25 mouse cellular contexts compared by ENCODE assay signal in genomic region chr13:67798618-67799017, GRCm38 (mm10). TPM values are rescaled to one million over a fixed set of nuclear protein-coding genes. Genes with fewer than 3 reads are reported as not detected.
DNase-seq lines count a peak whose midpoint lies in the region; ATAC-seq and TF ChIP-seq lines count a peak whose summit lies in the region.
"Had no signal": no experiment of that assay in that cellular context is flagged by ENCODE, and none has a peak within 500 bp of the region (broad histone marks: within the 10 kb centered on the region; RNA-seq: fewer than 3 reads in every experiment).

No protein-coding gene starts in this region.

- H3K4me3 ChIP-seq in embryonic facial prominence, embryonic 14.5 days (ENCODE audit: low read depth, low read length), result no peak overlapping the region
- H3K4me3 ChIP-seq in embryonic facial prominence, embryonic 10.5 days, result no peak overlapping the region
- H3K4me3 ChIP-seq in ES-E14 (ENCODE audit: insufficient read depth in 1 of 2, low read depth in 1 of 2, low read length in 2 of 2, poor library complexity in 1 of 2, severe bottlenecking in 1 of 2), result no peak overlapping the region
- H3K4me3 ChIP-seq: embryonic facial prominence, embryonic 13.5 days; forebrain, embryonic 12.5 days; forebrain, embryonic 15.5 days; gastrocnemius, adult 2 months had no signal

- H3K4me2 ChIP-seq in embryonic facial prominence, embryonic 14.5 days (ENCODE audit: low read depth, low read length), result no peak overlapping the region
- H3K4me2 ChIP-seq: embryonic facial prominence, embryonic 13.5 days; forebrain, embryonic 12.5 days; forebrain, embryonic 15.5 days had no signal

- H3K9me3 ChIP-seq in embryonic facial prominence, embryonic 14.5 days (ENCODE audit: control insufficient read depth, low read length), result no peaks in the 10 kb centered on the region
- no peaks in the 10 kb centered on the region for H3K9me3 ChIP-seq in embryonic facial prominence, embryonic 10.5 days
- H3K9me3 ChIP-seq in ES-E14 (ENCODE audit: control insufficient read depth, insufficient read depth, low read depth, low read length), result no peaks in the 10 kb centered on the region; the same call in 1 of the 2 replicates
- H3K9me3 ChIP-seq: embryonic facial prominence, embryonic 13.5 days; forebrain, embryonic 12.5 days; forebrain, embryonic 15.5 days had no signal

- peak; percentile 60; the same call in 1 of the 2 replicates for ATAC-seq in embryonic facial prominence, embryonic 14.5 days (ENCODE audit: low read depth)
- no peak for ATAC-seq in frontal cortex, adult (ENCODE audit: low TSS enrichment)
- ATAC-seq: CD4-positive, CD25-positive, alpha-beta regulatory T cell, adult 4 months; forebrain, embryonic 15.5 days; forebrain, postnatal 0 days had no signal

- peak; percentile 16 for DNase-seq in embryonic facial prominence, embryonic 14.5 days (ENCODE audit: low spot score)
- DNase-seq in embryonic facial prominence, embryonic 10.5 days (ENCODE audit: low spot score), result no peak
- DNase-seq in ES-E14 (ENCODE audit: low read depth, low spot score) (no peak), WW6 (ENCODE audit: low read depth, low spot score) (peak; percentile 66)
- no peak for DNase-seq in cerebellum, postnatal 4 days (ENCODE audit: low spot score in 2 of 2)
- DNase-seq in right cerebral cortex, adult 2 months (ENCODE audit: low spot score in 2 of 2), result no peak
- DNase-seq: adrenal gland, adult 2 months; adrenal gland, postnatal 10 days; adrenal gland, postnatal 25 days; B cell, adult 2 months; cerebellum, adult 11 months; cerebellum, adult 18-20 months; cerebellum, adult 8-10 months; cerebellum, adult 9-11 months; cerebellum, postnatal 14 days; cerebellum, postnatal 36 days; forebrain, postnatal 0 days; gastrocnemius, adult 2 months had no signal

- no peaks in the 10 kb centered on the region for H3K4me1 ChIP-seq in embryonic facial prominence, embryonic 14.5 days (ENCODE audit: control insufficient read depth, insufficient read depth, low read length)
- H3K4me1 ChIP-seq in embryonic facial prominence, embryonic 10.5 days, result no peaks in the 10 kb centered on the region
- no peaks in the 10 kb centered on the region for H3K4me1 ChIP-seq in ES-E14 (ENCODE audit: control insufficient read depth in 2 of 2, insufficient read depth in 2 of 2, low read length in 2 of 2, poor library complexity in 1 of 2)
- H3K4me1 ChIP-seq: embryonic facial prominence, embryonic 13.5 days; forebrain, embryonic 12.5 days; forebrain, embryonic 15.5 days had no signal

- no peaks in the 10 kb centered on the region for H3K27me3 ChIP-seq in embryonic facial prominence, embryonic 14.5 days (replicated peaks; ENCODE audit: control insufficient read depth, insufficient read depth, low read length)
- no peaks in the 10 kb centered on the region for H3K27me3 ChIP-seq in embryonic facial prominence, embryonic 10.5 days (replicated peaks; ENCODE audit: low read depth, poor library complexity, severe bottlenecking)
- H3K27me3 ChIP-seq: CH12.LX; embryonic facial prominence, embryonic 13.5 days; forebrain, embryonic 12.5 days; forebrain, embryonic 15.5 days had no signal

- 75% methylated on average over 3 of the region's 3 CpGs for WGBS in embryonic facial prominence, embryonic 14.5 days
- 78% methylated on average over 3 of the region's 3 CpGs for WGBS in embryonic facial prominence, embryonic 10.5 days

- no peaks in the 10 kb centered on the region for H3K36me3 ChIP-seq in embryonic facial prominence, embryonic 14.5 days (ENCODE audit: control insufficient read depth, insufficient read depth, low read length)
- no peaks in the 10 kb centered on the region for H3K36me3 ChIP-seq in embryonic facial prominence, embryonic 10.5 days (replicated peaks)
- H3K36me3 ChIP-seq in ES-E14 (ENCODE audit: control insufficient read depth, insufficient read depth, low read length, poor library complexity, severe bottlenecking), result no peaks in the 10 kb centered on the region
- H3K36me3 ChIP-seq: embryonic facial prominence, embryonic 13.5 days; forebrain, embryonic 12.5 days; forebrain, embryonic 15.5 days had no signal

- H3K9ac ChIP-seq in embryonic facial prominence, embryonic 14.5 days (ENCODE audit: low read depth, low read length), result no peak overlapping the region
- H3K9ac ChIP-seq in ES-E14 (ENCODE audit: insufficient read depth, low read depth, low read length, poor library complexity, severe bottlenecking), result no peak overlapping the region
- H3K9ac ChIP-seq: embryonic facial prominence, embryonic 13.5 days; forebrain, embryonic 12.5 days; forebrain, embryonic 15.5 days; forebrain, postnatal 0 days had no signal

- in situ Hi-C loops in ES-E14 (cut with MboI; ENCODE audit: low sequenced_read_pairs in 2 of 2, unreplicated experiment in 2 of 2), result no loop called here

- no peak overlapping the region for H3K27ac ChIP-seq in embryonic facial prominence, embryonic 14.5 days (replicated peaks; ENCODE audit: low read depth, low read length)
- no peak overlapping the region for H3K27ac ChIP-seq in embryonic facial prominence, embryonic 10.5 days (replicated peaks)
- H3K27ac ChIP-seq in ES-E14 (ENCODE audit: insufficient read depth, low read depth, low read length, poor library complexity, severe bottlenecking), result peak overlapping the region; percentile 53; the same call in 1 of the 2 replicates
- H3K27ac ChIP-seq: embryonic facial prominence, embryonic 13.5 days; forebrain, embryonic 12.5 days; forebrain, embryonic 15.5 days; gastrocnemius, adult 2 months had no signal

TF ChIP-seq in ES-E14, 5 proteins besides CTCF, POLR2A, EP300 and RAD21:
- TF ChIP-seq MAFK (IDR thresholded peaks at IDR 0.05; ENCODE audit: insufficient read depth, low read depth, low read length) (no peak), ZNF384 (IDR thresholded peaks at IDR 0.05; ENCODE audit: low read depth, low read length) (no peak), CHD2 (IDR thresholded peaks at IDR 0.05; ENCODE audit: low read depth, low read length) (no peak)

RNA-seq across cellular contexts. Expression of gene Zfp273, which starts 14.9 kb away (rescaled TPM):
- polyA plus RNA-seq in embryonic facial prominence, embryonic 14.5 days (2014; fragmentation: Nextera tagmentation; extraction: Ambion mirVana), result 6.5 TPM in 2 replicates
- 6.0 and 6.5 TPM in 2 replicates for polyA plus RNA-seq in embryonic facial prominence, embryonic 10.5 days (2016; fragmentation: Nextera tagmentation; extraction: Ambion mirVana)
- total RNA-seq in ES-E14 (2012; rRNA removed), result 3.2 and 3.3 TPM in 2 replicates
- polyA plus RNA-seq: adrenal gland, adult 2 months had no signal

RNA-seq across cellular contexts. Expression of gene Zfp493, which starts 19.1 kb away (rescaled TPM):
- polyA plus RNA-seq in embryonic facial prominence, embryonic 14.5 days (2014; fragmentation: Nextera tagmentation; extraction: Ambion mirVana), result 1.7 and 2.5 TPM in 2 replicates
- 3.2 and 3.3 TPM in 2 replicates for polyA plus RNA-seq in embryonic facial prominence, embryonic 10.5 days (2016; fragmentation: Nextera tagmentation; extraction: Ambion mirVana)
- 6.1 and 6.4 TPM in 2 replicates for total RNA-seq in ES-E14 (2012; rRNA removed)
- total RNA-seq: CH12.LX, MEL had no signal

RNA-seq across cellular contexts. Expression of gene Gm10037, which starts 32.3 kb away (rescaled TPM):
- polyA plus RNA-seq in embryonic facial prominence, embryonic 14.5 days (2014; fragmentation: Nextera tagmentation; extraction: Ambion mirVana), result 2.3 and 3.2 TPM in 2 replicates
- 1.9 and 2.7 TPM in 2 replicates for polyA plus RNA-seq in embryonic facial prominence, embryonic 10.5 days (2016; fragmentation: Nextera tagmentation; extraction: Ambion mirVana)
- total RNA-seq in ES-E14 (2012; rRNA removed), result 2.4 and 5.3 TPM in 2 replicates
- total RNA-seq: CH12.LX, MEL had no signal
- polyA plus RNA-seq: adrenal gland, adult 2 months had no signal

RNA-seq across cellular contexts. Expression of gene Zfp85, which starts 43.6 kb away (rescaled TPM):
- polyA plus RNA-seq in embryonic facial prominence, embryonic 14.5 days (2014; fragmentation: Nextera tagmentation; extraction: Ambion mirVana), result 5.3 and 6.6 TPM in 2 replicates
- 4.2 and 4.9 TPM in 2 replicates for polyA plus RNA-seq in embryonic facial prominence, embryonic 10.5 days (2016; fragmentation: Nextera tagmentation; extraction: Ambion mirVana)
- total RNA-seq in ES-E14 (2012; rRNA removed), result 1.7 and 2.7 TPM in 2 replicates
- polyA plus RNA-seq: adrenal gland, adult 2 months had no signal

Comparison
In these comparisons a context has a peak if more than half of its experiments do, and no peak if none do; other contexts are left out.
1. DNase-seq: peak in embryonic facial prominence, embryonic 14.5 days (single experiment) and WW6 (single experiment); none in embryonic facial prominence, embryonic 10.5 days (single experiment), ES-E14 (single experiment), cerebellum, postnatal 4 days (0 of 2) and right cerebral cortex, adult 2 months (0 of 2).